Mouse (Mus musculus) adrenal gland, postnatal 10 days (tissue): ENCODE measurements at regions not wholly inside any gene's neighbourhood (a gene's known extent, or its start where the extent isn't known, plus 50 kb on each side); places are given as distances from the start of the nearest gene placed in this dataset.

Experiments used
- DNase-seq: peaks from one replicate; pipeline ENCODE4 v3.0.0; 2021; ENCODE audit warnings: mixed read lengths

DNA sequence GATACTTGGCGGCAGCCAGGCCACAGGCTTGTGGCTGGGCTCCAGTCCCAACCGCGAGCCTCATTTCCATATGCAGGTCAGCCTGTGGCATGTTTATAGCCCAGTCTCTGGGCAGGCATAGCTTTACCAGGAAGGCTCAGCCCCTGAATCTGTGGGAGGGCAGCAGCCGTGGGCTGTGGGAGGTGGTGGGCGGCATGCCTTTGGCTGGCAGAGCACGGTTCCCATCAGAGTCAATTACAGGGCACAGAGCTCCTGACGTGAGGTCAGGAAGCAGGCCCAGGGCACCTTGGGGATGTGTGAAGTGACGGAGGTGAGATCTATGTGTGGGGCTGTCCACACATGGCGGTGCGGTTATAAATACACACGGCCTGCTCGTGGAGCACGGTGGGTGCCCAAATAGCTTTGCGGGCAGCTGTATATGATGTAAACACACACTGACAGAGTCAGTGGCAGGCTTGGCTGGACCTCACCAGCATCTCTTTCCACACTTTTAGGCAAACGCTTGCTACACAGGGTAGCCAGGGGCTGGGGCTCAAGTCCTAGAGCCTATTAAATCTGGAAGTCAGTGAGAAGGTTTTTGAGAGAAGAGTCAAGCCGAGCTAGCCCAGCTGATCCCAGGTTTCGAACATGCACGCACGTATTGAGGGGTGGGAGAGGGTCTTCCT lies 71.8 kb downstream of the Gm525 start:
- DNase-seq: no peak

DNA sequence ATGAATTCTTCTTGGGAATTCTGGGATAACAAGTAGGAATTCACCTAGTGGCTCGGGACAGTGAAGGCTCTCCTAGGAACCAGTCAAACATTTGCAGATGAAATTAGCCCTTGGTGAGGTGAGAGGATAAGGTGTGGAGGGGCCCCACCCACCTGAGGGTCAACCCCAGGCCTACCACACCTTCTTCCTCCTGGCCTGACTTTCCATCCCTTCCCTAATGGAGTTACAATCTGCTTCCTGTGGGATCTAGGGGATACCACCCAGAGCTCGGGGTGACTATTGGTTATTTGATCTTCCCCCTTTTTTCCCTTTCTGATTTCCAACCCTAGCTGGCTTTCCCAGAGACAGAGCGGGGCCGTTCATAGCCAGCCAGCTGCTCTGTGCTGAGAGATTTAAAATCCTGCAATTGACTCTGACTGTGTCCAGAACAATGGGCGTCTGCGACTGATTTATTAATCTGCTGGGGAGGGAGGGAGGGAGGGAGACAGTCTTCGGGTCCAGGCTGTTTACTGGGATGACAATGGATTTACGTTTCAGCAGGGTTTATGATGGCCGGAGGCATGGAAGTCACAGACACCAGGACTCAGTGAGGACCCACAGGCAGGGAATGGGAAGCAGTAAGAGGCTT lies 69.0 kb downstream of the Gm525 start:
- DNase-seq: no peak
